1 mouse cellular context compared by ENCODE assay signal in genomic region chr3:36569836-36570235, GRCm38 (mm10).
TF ChIP-seq lines count a peak whose summit lies in the region.

No protein-coding gene starts in this region.

TF ChIP-seq in MEL, 35 proteins besides CTCF, POLR2A, EP300 and RAD21 (continued from another document):
- no peak for TF ChIP-seq KAT2A (conservative IDR thresholded peaks at IDR 0.05; ENCODE audit: low read depth, low read length)
- peak; percentile 74 for TF ChIP-seq MXI1 (IDR thresholded peaks at IDR 0.05; ENCODE audit: low read depth, low read length)
- TF ChIP-seq E2F4 (IDR thresholded peaks at IDR 0.05; ENCODE audit: borderline replicate concordance, low read depth, low read length), result no peak
- TF ChIP-seq MEF2A (IDR thresholded peaks at IDR 0.05; ENCODE audit: extremely low read depth, insufficient replicate concordance, low read depth, low read length, poor library complexity, severe bottlenecking), result no peak
- no peak for TF ChIP-seq USF2 (IDR thresholded peaks at IDR 0.05; ENCODE audit: borderline replicate concordance in 1 of 2, insufficient read depth in 1 of 2, low read depth in 1 of 2, low read length in 2 of 2)
- TF ChIP-seq ETS1 (IDR thresholded peaks at IDR 0.05; ENCODE audit: low read depth, low read length), result 0 out of 2 replicates have a peak, but pooled peaks have one; percentile 19
- TF ChIP-seq TBP (IDR thresholded peaks at IDR 0.05; ENCODE audit: low read depth, low read length), result no peak
- TF ChIP-seq MAZ (IDR thresholded peaks at IDR 0.05; ENCODE audit: low read depth, low read length), result no peak
- TF ChIP-seq SIN3A (IDR thresholded peaks at IDR 0.05; ENCODE audit: low read length), result peak; percentile 75
- TF ChIP-seq TAL1 (IDR thresholded peaks at IDR 0.05; ENCODE audit: low read length), result no peak
- TF ChIP-seq MAX (IDR thresholded peaks at IDR 0.05; ENCODE audit: low read length), result peak; percentile 40; the same call in 1 of the 2 replicates
- TF ChIP-seq BHLHE40 (IDR thresholded peaks at IDR 0.05; ENCODE audit: borderline replicate concordance, low read depth, low read length), result no peak
- TF ChIP-seq CHD1 (IDR thresholded peaks at IDR 0.05; ENCODE audit: low read depth, low read length), result no peak
- TF ChIP-seq RCOR1 (IDR thresholded peaks at IDR 0.05; ENCODE audit: low read depth, low read length), result no peak
